Mouse (Mus musculus) 3T3-L1 (cell line): Measurements from ENCODE around the gene Vat1.
"Not testable (repeated sequence)": the region's sequence is repeated elsewhere in the genome, so short reads cannot be mapped to it uniquely, and the experiment has no call there.

ENCODE experiments used
- DNase-seq: peaks from one replicate; pipeline ENCODE4 v3.0.0-alpha.2; 2015; ENCODE audit warnings: low read depth, low spot score

Gene Vat1

GRCm38 (mm10) chr11:101465869-101466551 lies at the start of gene Vat1:
Vat1 (minus strand) TSS chr11:101466230.
- peak; percentile 80 for DNase-seq

- DNase-seq = no peak
Measured at GRCm38 (mm10) chr11:101507090-101507489, 41.1 kb upstream of the Vat1 start.

- DNase-seq = no peak
Measured at GRCm38 (mm10) chr11:101506269-101506780, 40.3 kb upstream of the Vat1 start.

- no peak for DNase-seq
Measured at GRCm38 (mm10) chr11:101486126-101486525, 20.1 kb upstream of the Vat1 start.

- DNase-seq = no peak
Measured at GRCm38 (mm10) chr11:101485509-101486028, 19.5 kb upstream of the Vat1 start.

GRCm38 (mm10) chr11:101484814-101485213 lies 18.8 kb upstream of the Vat1 start:
- no peak for DNase-seq

GRCm38 (mm10) chr11:101484245-101484644 lies 18.2 kb upstream of the Vat1 start:
- no peak for DNase-seq

- DNase-seq = no peak
Measured at GRCm38 (mm10) chr11:101483804-101484203, 17.8 kb upstream of the Vat1 start.

- no peak for DNase-seq
Measured at GRCm38 (mm10) chr11:101480912-101481311, 14.9 kb upstream of the Vat1 start.

GRCm38 (mm10) chr11:101479171-101479635 lies 13.2 kb upstream of the Vat1 start:
- DNase-seq = no peak

- DNase-seq = no peak
Measured at GRCm38 (mm10) chr11:101477552-101478211, 11.7 kb upstream of the Vat1 start.

GRCm38 (mm10) chr11:101477194-101477551 lies 11.1 kb upstream of the Vat1 start:
- DNase-seq = no peak

- not testable (repeated sequence) for DNase-seq
Measured at GRCm38 (mm10) chr11:101476361-101476760, 10.3 kb upstream of the Vat1 start.

GRCm38 (mm10) chr11:101474298-101474697 lies 8.3 kb upstream of the Vat1 start:
- DNase-seq = no peak

GRCm38 (mm10) chr11:101473686-101474085 lies 7.7 kb upstream of the Vat1 start:
- not testable (repeated sequence) for DNase-seq

GRCm38 (mm10) chr11:101472336-101472735 lies 6.3 kb upstream of the Vat1 start:
- DNase-seq = no peak

GRCm38 (mm10) chr11:101471926-101472325 lies 5.9 kb upstream of the Vat1 start:
- DNase-seq = no peak

- DNase-seq = no peak
Measured at GRCm38 (mm10) chr11:101470206-101470605, 4.2 kb upstream of the Vat1 start.

GRCm38 (mm10) chr11:101469155-101469554 lies 3.1 kb upstream of the Vat1 start:
- no peak for DNase-seq

GRCm38 (mm10) chr11:101468731-101469130 lies 2.7 kb upstream of the Vat1 start:
- DNase-seq = peak; percentile 23

GRCm38 (mm10) chr11:101468263-101468688 lies 2.2 kb upstream of the Vat1 start:
- no peak for DNase-seq

GRCm38 (mm10) chr11:101467477-101468262 lies 1.6 kb upstream of the Vat1 start:
- DNase-seq = peak; percentile 93
